In genomic region chr2:59736401-59736898, GRCm38 (mm10) we compare ENCODE assay signal across 10 mouse cellular contexts.
DNase-seq lines count a peak whose midpoint lies in the region; ATAC-seq lines count a peak whose summit lies in the region.
"Had no signal": no experiment of that assay in that cellular context is flagged by ENCODE, and none has a peak within 500 bp of the region (broad histone marks: within the 10 kb centered on the region; RNA-seq: fewer than 3 reads in every experiment).

No protein-coding gene starts in this region.

- peak; percentile 61; the same call in 1 of the 2 replicates for ATAC-seq in embryonic facial prominence, embryonic 15.5 days (ENCODE audit: insufficient number of reproducible peaks, low FRiP score, low TSS enrichment, low read depth)
- ATAC-seq in kidney, embryonic 15.5 days (replicated peaks; ENCODE audit: low FRiP score), result no peak
- ATAC-seq: liver, postnatal 0 days had no signal

- DNase-seq in heart, embryonic 10.5 days (ENCODE audit: low spot score), result no peak
- DNase-seq in heart, adult 8-10 months (ENCODE audit: low spot score), result no peak
- DNase-seq in Muller cell, postnatal 12 days (ENCODE audit: inconsistent ontology term), result peak; percentile 62
- peak; percentile 53 for DNase-seq in layer of hippocampus, postnatal 14 days (ENCODE audit: low spot score in 2 of 2)
- DNase-seq in gastrocnemius, postnatal 14 days, result no peak
- DNase-seq in testis, postnatal 14 days (ENCODE audit: low spot score), result no peak
- DNase-seq: liver, postnatal 0 days had no signal

- peaks cover 42% of the 10 kb centered on the region for H3K4me1 ChIP-seq in heart, embryonic 10.5 days
- peaks cover 40% of the 10 kb centered on the region for H3K4me1 ChIP-seq in embryonic facial prominence, embryonic 15.5 days
- H3K4me1 ChIP-seq in kidney, embryonic 15.5 days, result peaks cover 45% of the 10 kb centered on the region

- no peak overlapping the region for H3K9ac ChIP-seq in embryonic facial prominence, embryonic 15.5 days
- no peak overlapping the region for H3K9ac ChIP-seq in kidney, embryonic 15.5 days
- H3K9ac ChIP-seq: liver, postnatal 0 days had no signal

- H3K9me3 ChIP-seq in heart, embryonic 10.5 days, result no peaks in the 10 kb centered on the region
- no peaks in the 10 kb centered on the region for H3K9me3 ChIP-seq in embryonic facial prominence, embryonic 15.5 days (replicated peaks)
- no peaks in the 10 kb centered on the region for H3K9me3 ChIP-seq in kidney, embryonic 15.5 days (replicated peaks)

- intact Hi-C loops in gastrocnemius, postnatal 14 days (cut with DNase I; ENCODE audit: low total_unique reads), result no loop called here

- H3K4me3 ChIP-seq in heart, embryonic 10.5 days, result no peak overlapping the region
- H3K4me3 ChIP-seq in embryonic facial prominence, embryonic 15.5 days (replicated peaks), result no peak overlapping the region
- H3K4me3 ChIP-seq in kidney, embryonic 15.5 days (replicated peaks), result no peak overlapping the region

- H3K27me3 ChIP-seq in heart, embryonic 10.5 days (ENCODE audit: insufficient read depth, poor library complexity, severe bottlenecking), result no peaks in the 10 kb centered on the region
- no peaks in the 10 kb centered on the region for H3K27me3 ChIP-seq in embryonic facial prominence, embryonic 15.5 days
- no peaks in the 10 kb centered on the region for H3K27me3 ChIP-seq in kidney, embryonic 15.5 days

- H3K27ac ChIP-seq in heart, embryonic 10.5 days, result peak overlapping the region; percentile 22; the same call in 1 of the 2 replicates
- peak overlapping the region; percentile 28; the same call in 1 of the 2 replicates for H3K27ac ChIP-seq in embryonic facial prominence, embryonic 15.5 days (replicated peaks)
- H3K27ac ChIP-seq in kidney, embryonic 15.5 days, result no peak overlapping the region
- H3K27ac ChIP-seq: kidney, postnatal 0 days had no signal

- no peak overlapping the region for H3K4me2 ChIP-seq in embryonic facial prominence, embryonic 15.5 days (replicated peaks)
- H3K4me2 ChIP-seq in kidney, embryonic 15.5 days, result no peak overlapping the region

- 74% methylated on average over 10 of the region's 10 CpGs for WGBS in heart, embryonic 10.5 days
- WGBS in embryonic facial prominence, embryonic 15.5 days, result 39% methylated on average over 10 of the region's 10 CpGs
- 67% methylated on average over 10 of the region's 10 CpGs for WGBS in kidney, embryonic 15.5 days

- H3K36me3 ChIP-seq in heart, embryonic 10.5 days, result 0 out of 2 replicates have a peak, but pooled peaks cover 4% of the 10 kb centered on the region
- H3K36me3 ChIP-seq in embryonic facial prominence, embryonic 15.5 days, result no peaks in the 10 kb centered on the region
- peaks cover 3% of the 10 kb centered on the region; the same call in 1 of the 2 replicates for H3K36me3 ChIP-seq in kidney, embryonic 15.5 days

Comparison
In these comparisons a context has a peak if more than half of its experiments do, and no peak if none do; other contexts are left out.
1. DNase-seq: peak in Muller cell, postnatal 12 days (single experiment) and layer of hippocampus, postnatal 14 days (2 of 2); none in heart, embryonic 10.5 days (single experiment), heart, adult 8-10 months (single experiment), gastrocnemius, postnatal 14 days (single experiment) and testis, postnatal 14 days (single experiment).